Mouse (Mus musculus) layer of hippocampus, adult 8-10 months (tissue): Measurements from ENCODE around the gene Glis1. TPM values are rescaled to one million over a fixed set of nuclear protein-coding genes. Genes with fewer than 3 reads are reported as not detected.

Experiments
- DNase-seq, 2 experiments: peaks; one replicate each; pipeline ENCODE4 v3.0.0; 2022; ENCODE audit warnings: low spot score in 2 of 2
- microRNA-seq, 2 experiments: library from miRNA; unstranded; fragments of <30 nt; microRNA quantifications; one replicate each; pipeline ENCODE4 v1.2.0; 2022
- total RNA-seq, 4 experiments: library from RNA; stranded (reverse); gene quantifications; 2 replicates each; pipeline ENCODE4 v1.2.4; 2022

Gene Glis1
- total RNA-seq, 4 experiments from 2014 or later, result 0.99 to 3.1 (median 1.6) TPM

DNA sequence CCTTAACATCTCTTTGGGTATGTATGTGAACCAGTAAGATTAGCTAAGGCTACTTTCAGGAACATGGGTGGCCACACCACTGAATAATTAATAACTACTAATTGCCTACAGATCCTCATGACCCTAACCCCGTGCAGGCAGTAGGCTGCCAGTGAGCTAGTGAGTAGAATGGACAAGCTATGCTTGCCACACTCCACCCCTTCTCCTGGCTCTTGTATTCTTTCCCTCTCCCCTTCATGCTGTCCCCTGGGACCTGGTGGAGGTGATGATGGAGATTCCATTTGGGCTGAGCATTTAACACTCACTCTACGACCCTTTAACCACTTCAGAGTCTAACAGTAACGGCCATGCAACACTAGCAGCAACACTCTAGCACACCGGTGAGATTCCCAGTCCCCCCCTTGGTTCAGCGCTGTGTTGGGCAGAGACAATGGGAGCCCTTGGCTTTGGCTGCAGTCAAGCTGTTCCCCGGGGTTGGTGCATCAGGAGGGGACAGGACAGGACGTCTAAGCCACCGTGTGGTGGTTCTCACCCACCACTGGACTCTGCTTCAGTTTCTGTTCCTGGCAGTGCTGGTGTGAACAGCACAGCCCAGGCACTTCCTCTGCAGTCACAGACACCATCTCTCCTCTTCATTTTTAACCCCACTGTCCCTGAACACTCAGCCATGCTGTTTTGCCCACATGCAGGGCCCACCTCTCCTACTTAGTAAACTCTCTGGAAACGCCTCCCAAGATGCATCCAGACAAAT is 246.9 kb downstream of the Glis1 start:
- no peak for DNase-seq

DNA sequence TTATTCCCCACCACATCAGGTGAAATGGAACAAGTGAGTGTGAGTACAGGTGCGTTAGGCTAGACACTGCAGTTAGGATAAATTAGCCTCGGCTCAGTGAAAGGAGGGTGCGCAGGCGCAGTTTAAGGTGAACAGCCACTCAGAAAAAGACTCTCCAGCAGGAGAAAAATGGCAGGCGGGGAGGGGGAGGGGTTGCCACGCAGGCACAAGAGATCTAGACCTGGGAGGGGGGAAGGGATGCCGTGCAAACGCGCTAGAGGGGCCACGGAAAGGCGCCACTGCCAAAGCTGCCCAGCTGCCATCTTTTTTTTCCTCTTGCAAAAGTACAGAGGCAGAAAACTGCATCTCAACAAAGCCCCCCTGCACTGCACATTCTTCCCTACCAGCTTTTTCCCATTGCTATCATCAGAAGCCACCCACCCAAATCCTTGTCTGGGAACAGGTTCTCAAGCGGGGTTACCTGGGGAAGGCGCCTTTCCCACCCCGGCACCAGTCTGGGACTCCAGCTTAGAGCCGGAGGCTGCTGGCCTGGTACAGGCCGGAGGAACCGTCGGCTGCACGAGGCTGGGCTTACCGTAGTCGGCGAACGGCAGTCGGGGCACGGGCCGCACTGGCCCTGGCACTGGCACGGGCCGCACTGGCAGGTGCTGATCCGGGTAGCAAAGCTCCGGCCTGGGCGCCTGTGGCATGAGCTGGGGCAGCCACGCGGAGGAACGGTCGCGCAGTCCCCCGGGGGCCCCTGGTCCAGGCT is 248.8 kb downstream of the Glis1 start:
- DNase-seq, result no peak

DNA sequence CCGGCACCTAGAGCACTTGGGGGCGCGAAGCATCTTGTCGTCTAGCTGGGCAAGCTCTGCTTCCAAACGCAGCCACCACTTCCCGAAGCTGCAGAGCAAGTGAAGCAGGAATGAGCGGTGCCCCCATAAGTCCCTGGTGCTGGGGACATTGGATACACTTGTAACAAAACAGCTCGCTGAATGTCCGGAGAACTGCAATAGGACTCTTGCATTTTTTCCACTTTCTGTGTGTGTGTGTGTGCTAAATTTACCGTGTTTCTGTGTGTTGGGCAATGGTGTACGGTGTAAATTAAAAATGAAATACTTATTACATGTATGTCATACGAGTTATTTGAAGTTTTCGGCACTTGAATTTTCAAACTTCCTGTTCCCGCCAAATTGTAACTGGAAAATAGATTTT is 249.7 kb downstream of the Glis1 start, which contains the start of gene Dmrtb1:
Dmrtb1 (minus strand) TSS at position 101 of the 400 bp plus-strand sequence.
- DNase-seq, result no peak

Small RNA genes lying within 50 kb of the gene (microRNA-seq; reads per million reads assigned to microRNA genes)
- gene Gm24804, result 0 to 0.51 reads per million in 2 experiments

Other genes starting within 250 kb of the Glis1 start
- under 1 TPM in 1 of 4 experiments, not detected in 3; 0.29 TPM for gene Ldlrad1, start 225.4 kb upstream of the Glis1 start, total RNA-seq
- gene Lrrc42, start 181.1 kb upstream of the Glis1 start, total RNA-seq, result 10 to 100 TPM; 30.5 to 38.5 (median 34.3) TPM
- gene Hspb11, start 181.0 kb upstream of the Glis1 start, total RNA-seq, result 10 to 100 TPM; 18.9 to 24.1 (median 21.0) TPM
- not detected for gene Dio1, start 127.4 kb upstream of the Glis1 start, total RNA-seq
- gene Yipf1, start 120.2 kb upstream of the Glis1 start, total RNA-seq, result 10 to 100 TPM; 47.8 to 56.9 (median 50.6) TPM
- gene Ndc1, start 66.8 kb upstream of the Glis1 start, total RNA-seq, result 10 to 100 TPM; 10.4 to 15.3 (median 12.2) TPM
- gene Dmrtb1, start 249.6 kb downstream of the Glis1 start, total RNA-seq, result 1 to 10 TPM in 1 of 4 experiments, under 1 TPM in 2, not detected in 1; 0.59 to 1.4 (median 0.76) TPM